Mouse (Mus musculus) naive thymus-derived CD4-positive, alpha-beta T cell, adult 5 months (primary cell): ENCODE measurements around the gene Zfp872. TPM values are rescaled to one million over a fixed set of nuclear protein-coding genes. Genes with fewer than 3 reads are reported as not detected.

Source experiments
- polyA plus RNA-seq: library from polyadenylated mRNA; unstranded; fragments of 100-300 nt; shearing (Covaris generic); gene quantifications from one replicate; pipeline ENCODE4 v1.2.1, GENCODE M21; 2017

Gene Zfp872
- not detected for polyA plus RNA-seq

DNA sequence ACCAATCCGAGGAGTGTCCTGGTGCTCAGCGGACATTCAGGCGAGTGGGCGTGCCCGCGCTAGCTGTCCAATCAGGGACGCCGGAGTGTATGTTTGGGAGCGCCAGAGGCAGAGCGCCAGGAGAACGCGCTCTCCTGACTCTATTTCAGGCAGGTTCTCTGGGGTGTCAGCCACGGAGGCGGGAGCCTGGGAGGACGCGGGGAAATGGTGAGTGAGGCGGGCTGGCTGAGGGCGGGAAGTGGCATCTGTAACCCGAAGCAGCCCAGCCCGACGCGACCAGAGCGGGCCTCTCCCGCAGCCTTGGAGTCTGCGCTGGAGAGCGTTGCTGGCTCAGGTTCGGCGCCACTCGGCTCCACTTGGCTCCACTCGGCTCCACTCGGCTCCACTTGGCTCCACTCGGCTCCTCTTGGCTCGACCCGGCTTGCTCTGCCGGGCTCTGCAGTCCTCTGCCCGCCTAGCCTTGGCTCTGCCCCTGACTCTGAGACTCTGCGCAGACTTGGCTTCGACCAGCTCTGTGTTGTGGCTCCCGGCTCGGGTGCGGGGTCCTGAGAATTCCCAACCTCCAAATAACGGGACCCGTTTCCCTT lies at the start of gene Zfp872:
Gene Zfp872, plus strand, starts transcription at position 66 of the 587 bp plus-strand sequence.

DNA sequence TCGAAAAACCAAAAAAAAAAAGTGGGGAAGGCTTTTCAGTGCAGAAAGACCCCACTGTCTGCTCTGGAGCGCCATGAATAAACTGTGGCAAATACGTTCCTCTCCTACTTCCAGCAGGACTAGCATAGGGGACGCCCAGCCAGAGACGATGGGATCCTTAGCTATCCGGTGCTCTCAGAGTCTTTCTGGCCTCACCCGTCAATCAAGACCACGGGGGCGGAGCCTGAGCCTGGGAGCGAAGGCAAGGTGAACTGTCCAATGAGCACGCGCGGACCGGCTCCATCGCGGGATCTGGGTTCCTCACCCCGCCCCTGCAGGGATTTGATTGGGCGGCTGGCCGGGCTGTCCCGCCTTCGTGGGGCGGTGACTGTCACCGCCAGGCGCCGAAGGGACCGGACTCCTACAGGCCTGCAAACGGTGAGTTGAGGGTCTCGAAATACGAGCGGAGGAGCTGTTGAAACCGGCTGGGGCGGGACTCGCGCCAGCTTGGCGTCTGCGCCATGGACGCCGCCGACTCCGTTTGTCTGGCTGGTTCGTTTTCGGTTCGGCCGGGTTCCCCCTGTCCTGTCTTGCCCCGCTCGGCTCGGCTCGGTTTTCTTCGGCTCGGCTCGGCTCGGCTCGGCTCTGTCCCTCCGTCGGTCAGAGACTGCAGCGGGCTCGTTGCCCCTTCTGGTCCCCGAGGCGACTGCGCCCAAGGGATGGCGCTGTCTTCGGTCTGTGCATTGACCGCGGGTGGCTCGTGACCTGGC lies 31.2 kb upstream of the Zfp872 start, which contains the start of gene Pigyl:
Gene Pigyl, plus strand, starts transcription at position 350 of the 749 bp plus-strand sequence.

DNA sequence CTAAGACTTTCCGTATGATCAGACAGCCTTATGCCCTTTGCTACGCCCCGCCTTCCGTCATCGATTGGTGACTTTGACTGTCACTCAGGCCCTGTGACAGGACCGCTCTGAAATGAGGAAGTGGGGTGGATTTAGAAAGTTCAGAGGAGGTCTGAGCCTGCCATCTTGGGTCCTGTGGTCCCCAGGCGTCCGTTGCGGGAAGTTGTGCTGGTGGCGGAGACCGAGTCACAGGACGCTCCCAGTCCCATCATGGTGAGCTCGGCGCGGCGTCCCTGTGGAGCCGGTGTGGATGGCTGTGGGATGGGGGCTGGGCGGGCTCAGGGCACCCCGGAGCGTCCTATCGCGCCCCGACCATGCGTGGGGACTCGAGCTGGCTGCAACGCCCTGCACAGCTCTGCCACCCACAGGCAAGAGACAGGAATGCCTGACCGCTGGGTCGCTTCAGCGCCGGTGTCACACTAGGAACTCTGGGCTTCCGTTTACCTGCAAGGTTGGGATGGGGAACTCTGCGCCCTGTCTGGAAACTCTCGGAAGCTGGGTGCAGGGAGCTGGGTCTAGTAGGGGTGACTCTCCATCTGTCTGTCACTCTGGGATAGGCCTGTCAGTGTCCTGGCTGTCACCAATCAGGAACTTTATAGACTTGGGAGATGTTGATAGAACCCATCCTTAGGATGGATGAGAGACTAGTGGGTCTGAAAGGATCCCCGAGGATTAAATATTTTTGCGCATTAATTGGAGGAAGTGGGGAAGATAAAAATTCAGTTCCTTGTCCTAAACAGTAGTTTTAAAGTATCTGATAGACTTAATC lies 37.9 kb downstream of the Zfp872 start, which contains the start of gene Zfp809:
Gene Zfp809, plus strand, starts transcription at position 134 of the 808 bp plus-strand sequence.

Other genes with a start within 250 kb of the Zfp872 start
- gene Swsap1, start 232.3 kb upstream of the Zfp872 start, polyA plus RNA-seq, result 5.6 TPM
- not detected for gene Epor, start 224.6 kb upstream of the Zfp872 start, polyA plus RNA-seq
- not detected for gene Rgl3, start 198.6 kb upstream of the Zfp872 start, polyA plus RNA-seq
- gene Ccdc151, start 185.5 kb upstream of the Zfp872 start, polyA plus RNA-seq, result not detected
- 65.6 TPM for gene Prkcsh, start 185.3 kb upstream of the Zfp872 start, polyA plus RNA-seq
- not detected for gene Elavl3, start 136.1 kb upstream of the Zfp872 start, polyA plus RNA-seq
- gene Gm49318, start 116.8 kb upstream of the Zfp872 start, polyA plus RNA-seq, result not detected
- 32.1 TPM for gene Zfp653, start 116.7 kb upstream of the Zfp872 start, polyA plus RNA-seq
- 39.9 TPM for gene Ecsit, start 102.7 kb upstream of the Zfp872 start, polyA plus RNA-seq
- gene Cnn1, start 88.9 kb upstream of the Zfp872 start, polyA plus RNA-seq, result not detected
- gene Elof1, start 70.9 kb upstream of the Zfp872 start, polyA plus RNA-seq, result 22.8 TPM
- gene Acp5, start 52.4 kb upstream of the Zfp872 start, polyA plus RNA-seq, result 256 TPM
- gene Pigyl, start 31.2 kb upstream of the Zfp872 start, polyA plus RNA-seq, result 14.0 TPM
- 68.4 TPM for gene Zfp809, start 37.6 kb downstream of the Zfp872 start, polyA plus RNA-seq
- gene Zfp599, start 71.8 kb downstream of the Zfp872 start, polyA plus RNA-seq, result 0.88 TPM
- 14.0 TPM for gene Zfp810, start 119.6 kb downstream of the Zfp872 start, polyA plus RNA-seq
- 0.77 TPM for gene Anln, start 201.1 kb downstream of the Zfp872 start, polyA plus RNA-seq
- gene 9530077C05Rik, start 223.4 kb downstream of the Zfp872 start, polyA plus RNA-seq, result 0.81 TPM